18 mouse cellular contexts compared by ENCODE assay signal in genomic region chr5:135892589-135893351, GRCm38 (mm10). TPM values are rescaled to one million over a fixed set of nuclear protein-coding genes. Genes with fewer than 3 reads are reported as not detected.
DNase-seq lines count a peak whose midpoint lies in the region; ATAC-seq lines count a peak whose summit lies in the region.
"Had no signal": no experiment of that assay in that cellular context is flagged by ENCODE, and none has a peak within 500 bp of the region (broad histone marks: within the 10 kb centered on the region; RNA-seq: fewer than 3 reads in every experiment).

No protein-coding gene starts in this region.

- 47% methylated on average over 9 of the region's 9 CpGs for WGBS in limb, embryonic 12.5 days
- WGBS in limb, embryonic 10.5 days: 53% methylated on average over 9 of the region's 9 CpGs
- 41% methylated on average over 9 of the region's 9 CpGs for WGBS in embryonic facial prominence, embryonic 13.5 days

- H3K4me2 ChIP-seq in limb, embryonic 12.5 days: no peak overlapping the region
- peak overlapping the region; percentile 18 for H3K4me2 ChIP-seq in embryonic facial prominence, embryonic 13.5 days
- H3K4me2 ChIP-seq: midbrain, embryonic 15.5 days had no signal

- intact Hi-C loops in gastrocnemius, postnatal 14 days (cut with DNase I; ENCODE audit: low total_unique reads): loop anchor here (10.0 kb wide), 1 partner anchor 162 kb away; the partner anchor contains the start of gene Upk3bl
- intact Hi-C loops in gastrocnemius, postnatal 36 days (cut with DNase I): no loop called here

- H3K27ac ChIP-seq in limb, embryonic 12.5 days: peak overlapping the region; percentile 54; the same call in 1 of the 2 replicates
- no peak overlapping the region for H3K27ac ChIP-seq in limb, embryonic 10.5 days
- peak overlapping the region; percentile 79 for H3K27ac ChIP-seq in embryonic facial prominence, embryonic 13.5 days
- H3K27ac ChIP-seq: hindbrain, postnatal 0 days; macrophage; midbrain, embryonic 15.5 days had no signal

- DNase-seq in gastrocnemius, postnatal 14 days: peak; percentile 59
- DNase-seq in gastrocnemius, postnatal 36 days: no peak
- no peak for DNase-seq in limb, embryonic 10.5 days (ENCODE audit: low spot score)
- DNase-seq in urinary bladder, postnatal 14 days (ENCODE audit: low spot score): peak; percentile 76
- no peak for DNase-seq in yolk sac, embryonic 10.5 days (ENCODE audit: low spot score)
- DNase-seq in lung, postnatal 14 days: no peak
- DNase-seq: adrenal gland, adult 2 months; cerebellum, adult 2 months; embryo, embryonic 11 days; forebrain, postnatal 0 days; kidney, adult 2 months; lung, adult 2 months; thymus, adult 2 months had no signal

- H3K4me1 ChIP-seq in limb, embryonic 12.5 days (replicated peaks): peaks cover 7% of the 10 kb centered on the region
- H3K4me1 ChIP-seq in limb, embryonic 10.5 days: peaks cover 11% of the 10 kb centered on the region
- peaks cover 24% of the 10 kb centered on the region for H3K4me1 ChIP-seq in embryonic facial prominence, embryonic 13.5 days

- H3K9me3 ChIP-seq in limb, embryonic 12.5 days: no peaks in the 10 kb centered on the region
- H3K9me3 ChIP-seq in limb, embryonic 10.5 days (replicated peaks): no peaks in the 10 kb centered on the region
- H3K9me3 ChIP-seq in embryonic facial prominence, embryonic 13.5 days: no peaks in the 10 kb centered on the region
- H3K9me3 ChIP-seq: midbrain, embryonic 15.5 days had no signal

- no peak overlapping the region for H3K9ac ChIP-seq in limb, embryonic 12.5 days (replicated peaks)
- H3K9ac ChIP-seq in embryonic facial prominence, embryonic 13.5 days: peak overlapping the region; percentile 46
- H3K9ac ChIP-seq: forebrain, postnatal 0 days; midbrain, embryonic 15.5 days had no signal

- peaks cover 49% of the 10 kb centered on the region for H3K27me3 ChIP-seq in limb, embryonic 12.5 days
- peaks cover 47% of the 10 kb centered on the region for H3K27me3 ChIP-seq in limb, embryonic 10.5 days (ENCODE audit: low read depth, poor library complexity, severe bottlenecking)
- peaks cover 25% of the 10 kb centered on the region for H3K27me3 ChIP-seq in embryonic facial prominence, embryonic 13.5 days

- no peaks in the 10 kb centered on the region for H3K36me3 ChIP-seq in limb, embryonic 12.5 days
- no peaks in the 10 kb centered on the region for H3K36me3 ChIP-seq in limb, embryonic 10.5 days
- H3K36me3 ChIP-seq in embryonic facial prominence, embryonic 13.5 days: no peaks in the 10 kb centered on the region
- H3K36me3 ChIP-seq: midbrain, embryonic 15.5 days had no signal

- ATAC-seq in limb, embryonic 12.5 days (ENCODE audit: insufficient number of reproducible peaks, insufficient read depth, low FRiP score, low TSS enrichment, low read depth): no peak
- ATAC-seq in embryonic facial prominence, embryonic 13.5 days (ENCODE audit: insufficient number of reproducible peaks, insufficient read depth, low FRiP score, low TSS enrichment, low read depth): no peak; the same call in 1 of the 2 replicates
- ATAC-seq: forebrain, postnatal 0 days; hindbrain, postnatal 0 days; midbrain, embryonic 15.5 days had no signal

- no peak overlapping the region for H3K4me3 ChIP-seq in limb, embryonic 12.5 days (replicated peaks)
- H3K4me3 ChIP-seq in limb, embryonic 10.5 days: no peak overlapping the region
- H3K4me3 ChIP-seq in embryonic facial prominence, embryonic 13.5 days: no peak overlapping the region
- H3K4me3 ChIP-seq: midbrain, embryonic 15.5 days had no signal

RNA-seq across cellular contexts. Expression of gene Hspb1, which starts 5.1 kb away (rescaled TPM):
- 100 to 1,000 TPM; 257 to 459 TPM for total RNA-seq in gastrocnemius, postnatal 14 days (2021)
- total RNA-seq in gastrocnemius, postnatal 36 days (2021): 100 to 1,000 TPM; 269 to 277 TPM
- polyA plus RNA-seq in limb, embryonic 12.5 days (2016; fragmentation: Nextera tagmentation; extraction: Ambion mirVana): 59.6 and 66.8 TPM in 2 replicates
- polyA plus RNA-seq in limb, embryonic 10.5 days (2016; fragmentation: Nextera tagmentation; extraction: Ambion mirVana): 34.0 and 34.8 TPM in 2 replicates
- 107 and 149 TPM in 2 replicates for polyA plus RNA-seq in embryonic facial prominence, embryonic 13.5 days (2015; fragmentation: Nextera tagmentation; extraction: Ambion mirVana)

RNA-seq across cellular contexts. Expression of gene Ywhag, which starts 41.6 kb away (rescaled TPM):
- 100 to 1,000 TPM; 305 to 325 TPM for total RNA-seq in gastrocnemius, postnatal 14 days (2021)
- total RNA-seq in gastrocnemius, postnatal 36 days (2021): 100 to 1,000 TPM; 297 to 301 TPM
- polyA plus RNA-seq in limb, embryonic 12.5 days (2016; fragmentation: Nextera tagmentation; extraction: Ambion mirVana): 180 and 182 TPM in 2 replicates
- 197 and 203 TPM in 2 replicates for polyA plus RNA-seq in limb, embryonic 10.5 days (2016; fragmentation: Nextera tagmentation; extraction: Ambion mirVana)
- polyA plus RNA-seq in embryonic facial prominence, embryonic 13.5 days (2015; fragmentation: Nextera tagmentation; extraction: Ambion mirVana): 164 and 178 TPM in 2 replicates

Comparison
In these comparisons a context has a peak if more than half of its experiments do, and no peak if none do; other contexts are left out.
1. DNase-seq: peak in gastrocnemius, postnatal 14 days (single experiment) and urinary bladder, postnatal 14 days (single experiment); none in gastrocnemius, postnatal 36 days (0 of 2), limb, embryonic 10.5 days (single experiment), yolk sac, embryonic 10.5 days (single experiment) and lung, postnatal 14 days (single experiment).